Mouse (Mus musculus) ES-Bruce4 (cell line): Measurements from ENCODE around the gene Vps53. TPM values are rescaled to one million over a fixed set of nuclear protein-coding genes. Genes with fewer than 3 reads are reported as not detected.

Experiments
- H3K27ac ChIP-seq: 2 replicates; pipeline ENCODE4 v1.5.1; 2012; ENCODE audit warnings: low read length, inconsistent platforms; ENCODE audit not compliant: insufficient read depth
- H3K27me3 ChIP-seq: 2 replicates; pipeline ENCODE4 v1.6.1; 2012; ENCODE audit warnings: mild to moderate bottlenecking, low read length, inconsistent platforms; ENCODE audit not compliant: control insufficient read depth, poor library complexity, insufficient read depth, severe bottlenecking
- H3K36me3 ChIP-seq: 2 replicates; pipeline ENCODE4 v1.6.1; 2012; ENCODE audit warnings: inconsistent platforms, mild to moderate bottlenecking, low read length, moderate library complexity; ENCODE audit not compliant: control insufficient read depth, poor library complexity, insufficient read depth, severe bottlenecking
- H3K4me1 ChIP-seq: one replicate; pipeline ENCODE4 v1.8.1; 2011; ENCODE audit warnings: low read length; ENCODE audit not compliant: control insufficient read depth, insufficient read depth
- H3K4me3 ChIP-seq: 2 replicates; pipeline ENCODE4 v1.5.1; 2011; ENCODE audit warnings: low read depth, mild to moderate bottlenecking, low read length
- H3K9ac ChIP-seq: 2 replicates; pipeline ENCODE4 v1.6.1; 2012; ENCODE audit warnings: low read depth, mild to moderate bottlenecking, inconsistent platforms; ENCODE audit not compliant: poor library complexity, severe bottlenecking
- H3K9me3 ChIP-seq: replicated peaks from 2 replicates; pipeline ENCODE4 v1.6.1; 2012; ENCODE audit warnings: mild to moderate bottlenecking, low read length, inconsistent platforms; ENCODE audit not compliant: control insufficient read depth, poor library complexity, insufficient read depth, severe bottlenecking
- CTCF ChIP-seq: IDR thresholded peaks from one replicate; pipeline ENCODE4 v1.8.1; 2011; ENCODE audit warnings: low read depth, low read length
- EP300 ChIP-seq: IDR thresholded peaks from 2 replicates; pipeline ENCODE4 v1.6.1; 2011; ENCODE audit warnings: low read depth, low read length; ENCODE audit not compliant: insufficient read depth
- POLR2A ChIP-seq: IDR thresholded peaks from one replicate; pipeline ENCODE4 v1.8.1; 2011; ENCODE audit warnings: low read length; ENCODE audit not compliant: insufficient read depth
- polyA plus RNA-seq: library from polyadenylated mRNA; stranded (reverse); fragments of >200 nt; gene quantifications from 2 replicates; pipeline ENCODE4 v1.2.4, GENCODE M21; 2011; ENCODE audit warnings: low read depth; ENCODE audit not compliant: missing spikeins, insufficient read depth, insufficient read length

The Vps53 gene
- polyA plus RNA-seq, 1 experiment: 24.3 TPM

- Histone ChIP-seq H3K36me3 (no peaks in the 10 kb centered on the region), H3K9me3 (no peaks in the 10 kb centered on the region), H3K4me1 (no peaks in the 10 kb centered on the region), H3K9ac (peak overlapping the region; percentile 78; the same call in 1 of the 2 replicates), H3K27me3 (peaks cover 16% of the 10 kb centered on the region), H3K27ac (no peak overlapping the region), H3K4me3 (peak overlapping the region; percentile 23; the same call in 1 of the 2 replicates)
- TF ChIP-seq CTCF (no peak), POLR2A (no peak), EP300 (no peak)
Observed at GRCm38 (mm10) chr11:76026527-76027138, 152.8 kb downstream of the Vps53 start.

GRCm38 (mm10) chr11:76025080-76025583 lies 154.3 kb downstream of the Vps53 start:
- H3K27me3 ChIP-seq: peaks cover 16% of the 10 kb centered on the region
- H3K27ac ChIP-seq: no peak overlapping the region
- no peak overlapping the region for H3K4me3 ChIP-seq
- H3K9me3 ChIP-seq: no peaks in the 10 kb centered on the region
- TF ChIP-seq POLR2A (no peak), EP300 (no peak), CTCF (no peak)
- H3K36me3 ChIP-seq: no peaks in the 10 kb centered on the region
- H3K4me1 ChIP-seq: no peaks in the 10 kb centered on the region
- H3K9ac ChIP-seq: no peak overlapping the region

- TF ChIP-seq POLR2A: no peak
- no peak for TF ChIP-seq CTCF
- no peaks in the 10 kb centered on the region for H3K27me3 ChIP-seq
- no peak overlapping the region for H3K27ac ChIP-seq
- no peak overlapping the region for H3K4me3 ChIP-seq
- no peaks in the 10 kb centered on the region for H3K36me3 ChIP-seq
- no peaks in the 10 kb centered on the region for H3K9me3 ChIP-seq
- no peaks in the 10 kb centered on the region for H3K4me1 ChIP-seq
- no peak overlapping the region for H3K9ac ChIP-seq
Observed at GRCm38 (mm10) chr11:76020916-76021315, 158.5 kb downstream of the Vps53 start.

- TF ChIP-seq EP300: no peak
- TF ChIP-seq CTCF: no peak
- TF ChIP-seq POLR2A: no peak
- H3K27me3 ChIP-seq: no peaks in the 10 kb centered on the region
- H3K27ac ChIP-seq: no peak overlapping the region
- H3K4me3 ChIP-seq: no peak overlapping the region
- no peaks in the 10 kb centered on the region for H3K36me3 ChIP-seq
- H3K9me3 ChIP-seq: no peaks in the 10 kb centered on the region
- H3K9ac ChIP-seq: no peak overlapping the region
- no peaks in the 10 kb centered on the region for H3K4me1 ChIP-seq
Observed at GRCm38 (mm10) chr11:76019879-76020278, 159.6 kb downstream of the Vps53 start.

- H3K4me3 ChIP-seq: no peak overlapping the region
- H3K27me3 ChIP-seq: no peaks in the 10 kb centered on the region
- H3K4me1 ChIP-seq: no peaks in the 10 kb centered on the region
- no peak overlapping the region for H3K27ac ChIP-seq
- TF ChIP-seq EP300 (no peak), CTCF (no peak), POLR2A (no peak)
- no peaks in the 10 kb centered on the region for H3K36me3 ChIP-seq
- no peak overlapping the region for H3K9ac ChIP-seq
- H3K9me3 ChIP-seq: no peaks in the 10 kb centered on the region
Observed at GRCm38 (mm10) chr11:76015814-76016213, 163.6 kb downstream of the Vps53 start.

- TF ChIP-seq EP300 (no peak), POLR2A (no peak), CTCF (no peak)
- no peaks in the 10 kb centered on the region for H3K9me3 ChIP-seq
- no peak overlapping the region for H3K27ac ChIP-seq
- H3K4me3 ChIP-seq: no peak overlapping the region
- H3K4me1 ChIP-seq: no peaks in the 10 kb centered on the region
- no peak overlapping the region for H3K9ac ChIP-seq
- H3K36me3 ChIP-seq: no peaks in the 10 kb centered on the region
- no peaks in the 10 kb centered on the region for H3K27me3 ChIP-seq
Observed at GRCm38 (mm10) chr11:76015251-76015650, 164.2 kb downstream of the Vps53 start.
